9 mouse cellular contexts compared by ENCODE assay signal in the genomic region with DNA sequence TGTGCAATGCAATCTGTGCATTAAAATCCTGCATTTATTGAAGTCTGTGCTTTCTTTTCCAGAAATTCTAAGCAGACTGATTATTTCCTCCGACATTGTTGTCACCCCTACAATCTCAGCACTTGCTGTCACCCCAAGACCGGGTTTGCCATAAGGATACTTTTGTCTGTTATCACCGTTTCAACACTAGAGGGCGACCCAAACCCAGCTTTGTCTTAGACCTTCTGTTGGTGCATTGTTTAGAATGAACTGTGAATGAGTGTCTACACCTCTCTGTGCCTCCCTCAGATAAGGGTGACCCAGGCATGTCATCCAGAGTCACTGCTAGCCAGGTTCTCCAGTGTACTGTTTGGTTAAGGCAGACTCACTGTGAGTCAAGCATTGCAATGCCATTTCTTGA.
DNase-seq lines count a peak whose midpoint lies in the region; ATAC-seq and TF ChIP-seq lines count a peak whose summit lies in the region.
"Had no signal": no experiment of that assay in that cellular context is flagged by ENCODE, and none has a peak within 500 bp of the region (broad histone marks: within the 10 kb centered on the region; RNA-seq: fewer than 3 reads in every experiment).

No protein-coding gene starts in this region.

- H3K79me2 ChIP-seq in liver, adult 2 months (ENCODE audit: control insufficient read depth, insufficient read depth, low read length) = no peaks in the 10 kb centered on the region

- no peaks in the 10 kb centered on the region; the same call in 1 of the 2 replicates for H3K9me3 ChIP-seq in forebrain, embryonic 13.5 days (replicated peaks)
- peaks cover 4% of the 10 kb centered on the region; the same call in 1 of the 2 replicates for H3K9me3 ChIP-seq in forebrain, embryonic 12.5 days
- H3K9me3 ChIP-seq in liver, embryonic 12.5 days (replicated peaks) = peaks cover 3% of the 10 kb centered on the region; the same call in 1 of the 2 replicates
- H3K9me3 ChIP-seq: liver, embryonic 15.5 days had no signal

- intact Hi-C loops in gastrocnemius, postnatal 14 days (cut with DNase I; ENCODE audit: low total_unique reads) = no loop called here

- no peak overlapping the region for H3K27ac ChIP-seq in forebrain, embryonic 13.5 days
- H3K27ac ChIP-seq in forebrain, embryonic 12.5 days = no peak overlapping the region
- no peak overlapping the region for H3K27ac ChIP-seq in liver, adult 2 months (replicated peaks; ENCODE audit: insufficient read depth, low read depth, low read length)
- H3K27ac ChIP-seq in liver, embryonic 12.5 days = no peak overlapping the region
- no peak overlapping the region for H3K27ac ChIP-seq in thymus, adult 2 months (ENCODE audit: control insufficient read depth, insufficient read depth, low read length)
- H3K27ac ChIP-seq: liver, embryonic 15.5 days had no signal

- 0 out of 2 replicates have a peak, but pooled peaks have one; percentile 19 for ATAC-seq in forebrain, embryonic 13.5 days
- no peak for ATAC-seq in forebrain, embryonic 12.5 days (ENCODE audit: low FRiP score)
- no peak for ATAC-seq in liver, embryonic 12.5 days

- no peak overlapping the region for H3K9ac ChIP-seq in forebrain, embryonic 13.5 days
- no peak overlapping the region for H3K9ac ChIP-seq in forebrain, embryonic 12.5 days
- H3K9ac ChIP-seq in liver, adult 2 months (ENCODE audit: low read depth, low read length) = no peak overlapping the region
- no peak overlapping the region for H3K9ac ChIP-seq in liver, embryonic 12.5 days
- H3K9ac ChIP-seq: liver, embryonic 15.5 days had no signal

- TF ChIP-seq POLR2A in liver, adult 2 months (IDR thresholded peaks at IDR 0.05; ENCODE audit: extremely low read depth, insufficient read depth, low read length) = no peak
- no peak for TF ChIP-seq POLR2A in thymus, adult 2 months (IDR thresholded peaks at IDR 0.05; ENCODE audit: control insufficient read depth, extremely low read depth, insufficient read depth, low read length, poor library complexity)

- H3K4me3 ChIP-seq in forebrain, embryonic 13.5 days = no peak overlapping the region
- H3K4me3 ChIP-seq in forebrain, embryonic 12.5 days (replicated peaks) = no peak overlapping the region
- H3K4me3 ChIP-seq in liver, adult 2 months (ENCODE audit: insufficient read depth, low read depth, low read length) = no peak overlapping the region
- no peak overlapping the region for H3K4me3 ChIP-seq in liver, embryonic 12.5 days
- H3K4me3 ChIP-seq in thymus, adult 2 months (ENCODE audit: control insufficient read depth, insufficient read depth, low read length) = no peak overlapping the region
- H3K4me3 ChIP-seq: liver, embryonic 15.5 days had no signal

- peak; percentile 21 for DNase-seq in liver, adult 2 months (ENCODE audit: extremely low read depth, low read depth, low spot score)
- DNase-seq in ZHBTc4 (ENCODE audit: low read depth, low spot score) = peak; percentile 79
- peak; percentile 13 for DNase-seq in gastrocnemius, postnatal 14 days
- DNase-seq in retina, postnatal 1 day = peak; percentile 65
- DNase-seq in thymus, adult 2 months = no peak

- H3K4me1 ChIP-seq in forebrain, embryonic 13.5 days = no peaks in the 10 kb centered on the region
- no peaks in the 10 kb centered on the region for H3K4me1 ChIP-seq in forebrain, embryonic 12.5 days
- H3K4me1 ChIP-seq in liver, adult 2 months (ENCODE audit: control insufficient read depth, insufficient read depth, low read length) = no peaks in the 10 kb centered on the region
- H3K4me1 ChIP-seq in liver, embryonic 12.5 days = no peaks in the 10 kb centered on the region
- no peaks in the 10 kb centered on the region for H3K4me1 ChIP-seq in thymus, adult 2 months (replicated peaks; ENCODE audit: control insufficient read depth, insufficient read depth, low read length)
- H3K4me1 ChIP-seq: liver, embryonic 15.5 days had no signal

- peak; percentile 38 for TF ChIP-seq CTCF in liver, adult 2 months (IDR thresholded peaks at IDR 0.05; ENCODE audit: low read depth, low read length)
- no peak for TF ChIP-seq CTCF in thymus, adult 2 months (IDR thresholded peaks at IDR 0.05; ENCODE audit: borderline replicate concordance, control insufficient read depth, extremely low read depth, insufficient read depth, low read length, poor library complexity)

- H3K27me3 ChIP-seq in forebrain, embryonic 13.5 days = no peaks in the 10 kb centered on the region
- H3K27me3 ChIP-seq in forebrain, embryonic 12.5 days = no peaks in the 10 kb centered on the region
- no peaks in the 10 kb centered on the region for H3K27me3 ChIP-seq in liver, adult 2 months (ENCODE audit: control insufficient read depth, insufficient read depth, low read length)
- H3K27me3 ChIP-seq in liver, embryonic 12.5 days (replicated peaks) = no peaks in the 10 kb centered on the region
- no peaks in the 10 kb centered on the region for H3K27me3 ChIP-seq in thymus, adult 2 months (ENCODE audit: control insufficient read depth, insufficient read depth, low read length)
- H3K27me3 ChIP-seq: liver, embryonic 15.5 days had no signal

- no peaks in the 10 kb centered on the region for H3K36me3 ChIP-seq in forebrain, embryonic 13.5 days (ENCODE audit: poor library complexity, severe bottlenecking)
- no peaks in the 10 kb centered on the region for H3K36me3 ChIP-seq in forebrain, embryonic 12.5 days (replicated peaks)
- H3K36me3 ChIP-seq in liver, adult 2 months (ENCODE audit: control insufficient read depth, insufficient read depth, low read length) = no peaks in the 10 kb centered on the region
- no peaks in the 10 kb centered on the region for H3K36me3 ChIP-seq in liver, embryonic 12.5 days
- H3K36me3 ChIP-seq in thymus, adult 2 months (ENCODE audit: control insufficient read depth, insufficient read depth, low read length) = no peaks in the 10 kb centered on the region
- H3K36me3 ChIP-seq: liver, embryonic 15.5 days had no signal

- 21% methylated on average over 4 of the region's 4 CpGs for WGBS in forebrain, embryonic 13.5 days
- WGBS in forebrain, embryonic 12.5 days = 23% methylated on average over 4 of the region's 4 CpGs
- WGBS in liver, adult 2 months = 22% methylated on average over 4 of the region's 4 CpGs
- 18% methylated on average over 4 of the region's 4 CpGs for WGBS in liver, embryonic 12.5 days (ENCODE audit: insufficient replicate concordance)
- WGBS in thymus, adult 2 months = 30% methylated on average over 4 of the region's 4 CpGs

- no peak overlapping the region for H3K4me2 ChIP-seq in forebrain, embryonic 13.5 days
- no peak overlapping the region for H3K4me2 ChIP-seq in forebrain, embryonic 12.5 days
- no peak overlapping the region for H3K4me2 ChIP-seq in liver, embryonic 12.5 days
- H3K4me2 ChIP-seq: liver, embryonic 15.5 days had no signal
